Mouse (Mus musculus): Measurements from ENCODE around the gene Esyt3.

Gene Esyt3

GRCm38 (mm10) chr9:99357921-99358692 lies at the start of gene Esyt3:
Gene Esyt3, minus strand, starts transcription at chr9:99358557.
- peak; percentile 80 to 82 for DNase-seq

- no peak for DNase-seq
These were observed 43.1 kb upstream of the Esyt3 start for GRCm38 (mm10) chr9:99401288-99401974.

GRCm38 (mm10) chr9:99400781-99401180 lies 42.4 kb upstream of the Esyt3 start:
- DNase-seq = no peak

- DNase-seq = no peak
These were observed 38.9 kb upstream of the Esyt3 start for GRCm38 (mm10) chr9:99397056-99397815.

- DNase-seq = no peak
These were observed 36.0 kb upstream of the Esyt3 start for GRCm38 (mm10) chr9:99394366-99394765.

- DNase-seq = no peak
These were observed 34.8 kb upstream of the Esyt3 start for GRCm38 (mm10) chr9:99393146-99393545.

- DNase-seq = no peak
These were observed 33.2 kb upstream of the Esyt3 start for GRCm38 (mm10) chr9:99391557-99391956.

- no peak for DNase-seq
These were observed 32.4 kb upstream of the Esyt3 start for GRCm38 (mm10) chr9:99390716-99391115.

GRCm38 (mm10) chr9:99390201-99390600 lies 31.8 kb upstream of the Esyt3 start:
- DNase-seq = no peak

- no peak for DNase-seq
These were observed 31.1 kb upstream of the Esyt3 start for GRCm38 (mm10) chr9:99389506-99389905.

- DNase-seq = no peak
These were observed 30.5 kb upstream of the Esyt3 start for GRCm38 (mm10) chr9:99388856-99389255.

GRCm38 (mm10) chr9:99388078-99388477 lies 29.7 kb upstream of the Esyt3 start:
- no peak for DNase-seq

GRCm38 (mm10) chr9:99382556-99382955 lies 24.2 kb upstream of the Esyt3 start:
- peak in 1 of 2 experiments; percentile 12 for DNase-seq

- no peak for DNase-seq
These were observed 20.8 kb upstream of the Esyt3 start for GRCm38 (mm10) chr9:99379194-99379593.

- peak; percentile 47 to 49 for DNase-seq
These were observed 18.4 kb upstream of the Esyt3 start for GRCm38 (mm10) chr9:99376591-99377418.

GRCm38 (mm10) chr9:99368431-99368830 lies 10.1 kb upstream of the Esyt3 start:
- no peak for DNase-seq

GRCm38 (mm10) chr9:99365906-99366305 lies 7.5 kb upstream of the Esyt3 start:
- no peak for DNase-seq

- DNase-seq = no peak
These were observed 4.7 kb upstream of the Esyt3 start for GRCm38 (mm10) chr9:99363076-99363475.

GRCm38 (mm10) chr9:99361946-99362345 lies 3.6 kb upstream of the Esyt3 start:
- no peak for DNase-seq

GRCm38 (mm10) chr9:99359012-99359411 lies 655 bp upstream of the Esyt3 start:
- DNase-seq = no peak

- no peak for DNase-seq
These were observed 816 bp downstream of the Esyt3 start for GRCm38 (mm10) chr9:99357561-99357920.

GRCm38 (mm10) chr9:99355971-99356370 lies 2.4 kb downstream of the Esyt3 start:
- DNase-seq = no peak

- no peak for DNase-seq
These were observed 3.6 kb downstream of the Esyt3 start for GRCm38 (mm10) chr9:99354796-99355195.
